Mouse (Mus musculus) spleen, adult 2 months (tissue): ENCODE measurements around the gene Adgrb2. TPM values are rescaled to one million over a fixed set of nuclear protein-coding genes. Genes with fewer than 3 reads are reported as not detected.

Experiments used
- DNase-seq, 2 experiments: peaks; one replicate each; pipeline versions ENCODE4 v3.0.0 to v3.0.0-alpha.2; 2012 to 2021; ENCODE audit warnings: low spot score in 2 of 2, low read depth in 1 of 2
- H3K27ac ChIP-seq: fragments of 200-500 bp; 2 replicates; pipeline ENCODE4 v1.5.1; 2012; ENCODE audit warnings: low read length, inconsistent platforms; ENCODE audit not compliant: insufficient read depth
- H3K27me3 ChIP-seq: fragments of 200-500 bp; 2 replicates; pipeline ENCODE4 v1.6.1; 2012; ENCODE audit warnings: mild to moderate bottlenecking, moderate library complexity, low read length, inconsistent platforms; ENCODE audit not compliant: control insufficient read depth, insufficient read depth
- H3K36me3 ChIP-seq: fragments of 200-500 bp; 2 replicates; pipeline ENCODE4 v1.6.1; 2012; ENCODE audit warnings: mild to moderate bottlenecking, low read length, inconsistent platforms; ENCODE audit not compliant: control insufficient read depth, insufficient read depth
- H3K4me1 ChIP-seq: fragments of 200-500 bp; 2 replicates; pipeline ENCODE4 v1.6.1; 2011; ENCODE audit warnings: inconsistent platforms; ENCODE audit not compliant: control insufficient read depth, insufficient read depth, insufficient read length
- H3K4me3 ChIP-seq: fragments of 200-500 bp; 2 replicates; pipeline ENCODE4 v1.5.1; 2011; ENCODE audit warnings: mild to moderate bottlenecking, inconsistent platforms; ENCODE audit not compliant: insufficient read depth, insufficient read length; ENCODE audit errors: extremely low read depth
- CTCF ChIP-seq: fragments of 200-500 bp; IDR thresholded peaks from 2 replicates; pipeline ENCODE4 v1.5.1; 2011; ENCODE audit warnings: mild to moderate bottlenecking, inconsistent platforms; ENCODE audit not compliant: insufficient read depth, insufficient read length, insufficient replicate concordance; ENCODE audit errors: extremely low read depth
- POLR2A ChIP-seq: fragments of 200-500 bp; IDR thresholded peaks from 2 replicates; pipeline ENCODE4 v1.6.1; 2011; ENCODE audit warnings: low read depth, low read length, inconsistent platforms
- WGBS: fragments of 180-500 bp; shearing (Covaris S2); methylation state at CpG from one replicate; pipeline ENCODE4 v1.1.7; 2018; 5-methylcytosine and 5-hydroxymethylcytosine counted together
- polyA plus RNA-seq: library from polyadenylated mRNA; depleted of rRNA; stranded (reverse); fragments of >200 nt; gene quantifications from 2 replicates; pipeline ENCODE4 v1.2.3, GENCODE M21; 2012

The Adgrb2 gene
- polyA plus RNA-seq, 1 experiment, result 6.4 TPM

DNA sequence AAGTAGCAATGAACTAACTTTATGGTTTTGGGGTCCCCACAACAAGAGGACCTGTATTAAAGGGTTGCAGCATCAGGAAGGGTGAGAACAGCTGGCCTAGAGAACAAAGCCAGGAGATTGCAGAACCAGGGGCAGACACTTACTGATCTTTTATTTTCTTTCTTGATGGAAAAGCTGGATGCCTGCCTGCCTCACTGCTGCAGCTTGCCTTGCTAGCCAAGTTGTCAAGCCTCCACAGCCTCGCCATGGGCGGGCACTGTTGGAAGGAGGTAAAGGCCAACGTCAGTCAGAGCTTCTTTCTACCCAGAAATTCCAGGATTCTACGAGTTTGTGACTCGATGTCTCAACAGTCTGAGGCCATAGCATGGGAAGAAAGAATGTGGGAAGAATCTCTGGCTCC lies 54.7 kb downstream of the Adgrb2 start:
- Histone ChIP-seq H3K27me3 (no peaks in the 10 kb centered on the region), H3K36me3 (no peaks in the 10 kb centered on the region), H3K27ac (no peak overlapping the region), H3K4me3 (no peak overlapping the region), H3K4me1 (no peaks in the 10 kb centered on the region)
- WGBS, result 60% methylated on average over 5 of the region's 5 CpGs
- TF ChIP-seq CTCF (no peak), POLR2A (no peak)
- DNase-seq, result no peak

DNA sequence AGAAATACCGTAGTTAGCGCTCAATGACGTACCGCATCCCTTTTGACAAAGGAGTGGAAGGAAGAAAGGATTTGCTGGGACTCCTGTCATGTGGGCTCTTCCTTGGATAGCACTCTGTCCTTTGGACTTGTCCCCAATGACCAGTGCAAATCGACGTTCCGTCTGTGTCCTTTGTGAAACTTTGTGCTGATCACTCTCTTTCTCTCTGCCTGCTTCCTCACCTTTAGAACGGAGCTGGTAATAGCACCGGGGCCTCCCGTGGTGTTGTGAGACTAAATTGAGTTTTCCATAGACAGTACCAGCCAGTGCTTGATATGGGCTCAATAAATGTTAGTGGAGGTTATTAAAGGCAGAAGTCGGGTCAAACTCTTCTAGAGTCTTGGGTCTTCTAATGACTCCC lies 56.4 kb downstream of the Adgrb2 start:
- no peak overlapping the region for H3K4me3 ChIP-seq
- no peak for DNase-seq
- no peaks in the 10 kb centered on the region for H3K36me3 ChIP-seq
- no peak for TF ChIP-seq POLR2A
- no peaks in the 10 kb centered on the region for H3K27me3 ChIP-seq
- peaks cover 3% of the 10 kb centered on the region; the same call in 1 of the 2 replicates for H3K4me1 ChIP-seq
- WGBS, result 92% methylated on average over 11 of the region's 11 CpGs
- H3K27ac ChIP-seq, result no peak overlapping the region

DNA sequence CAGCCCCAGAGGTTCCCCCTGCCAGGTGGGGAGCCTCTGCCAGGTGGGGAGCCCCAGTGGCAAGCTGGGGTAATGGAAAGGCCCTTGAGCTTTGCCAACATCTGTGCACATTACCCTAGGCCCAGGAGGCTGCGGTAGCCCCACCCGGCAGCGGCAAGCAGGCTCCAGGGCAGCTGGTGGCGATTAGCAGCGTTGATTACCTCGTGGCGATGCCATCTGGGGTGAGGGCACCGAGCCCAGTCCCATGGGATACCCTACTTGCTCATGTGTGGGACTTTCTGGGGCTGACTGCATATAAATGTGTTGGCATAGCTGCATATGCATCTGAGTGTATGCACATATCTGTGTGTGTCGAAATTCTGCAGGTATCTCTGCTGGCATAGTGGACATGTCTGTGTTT lies 59.5 kb downstream of the Adgrb2 start:
- Histone ChIP-seq H3K4me3 (no peak overlapping the region), H3K27ac (no peak overlapping the region), H3K4me1 (peaks cover 3% of the 10 kb centered on the region; the same call in 1 of the 2 replicates), H3K36me3 (no peaks in the 10 kb centered on the region), H3K27me3 (peaks cover 3% of the 10 kb centered on the region; the same call in 1 of the 2 replicates)
- WGBS, result 50% methylated on average over 9 of the region's 9 CpGs
- no peak for DNase-seq
- TF ChIP-seq CTCF (no peak), POLR2A (no peak)

DNA sequence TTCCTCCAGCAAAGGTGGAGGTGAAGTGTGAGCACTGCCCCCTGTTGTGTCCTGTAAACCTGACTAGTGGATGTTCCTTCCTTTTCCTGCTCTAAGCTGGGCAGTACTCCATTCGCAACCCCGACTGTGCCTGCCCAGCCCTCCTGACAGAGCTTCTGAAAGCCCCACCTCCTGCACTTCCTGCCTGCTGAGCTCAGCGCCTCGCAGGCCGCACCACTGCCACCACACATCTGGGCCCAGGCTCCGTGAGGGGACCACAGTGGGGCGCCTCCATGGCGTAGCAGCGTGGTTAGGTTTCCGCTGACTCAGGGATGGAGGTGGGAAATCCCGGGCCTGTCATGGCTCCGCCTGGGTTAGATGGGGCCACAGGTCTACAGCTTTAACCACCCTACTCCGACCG lies 60.9 kb downstream of the Adgrb2 start:
- no peak for TF ChIP-seq CTCF
- no peak for TF ChIP-seq POLR2A
- WGBS, result 3% methylated on average over 14 of the region's 14 CpGs
- Histone ChIP-seq H3K4me3 (no peak overlapping the region), H3K27me3 (peaks cover 3% of the 10 kb centered on the region; the same call in 1 of the 2 replicates), H3K36me3 (no peaks in the 10 kb centered on the region), H3K4me1 (peaks cover 3% of the 10 kb centered on the region; the same call in 1 of the 2 replicates), H3K27ac (peak overlapping the region; percentile 46)
- peak; percentile 22 to 46 for DNase-seq

DNA sequence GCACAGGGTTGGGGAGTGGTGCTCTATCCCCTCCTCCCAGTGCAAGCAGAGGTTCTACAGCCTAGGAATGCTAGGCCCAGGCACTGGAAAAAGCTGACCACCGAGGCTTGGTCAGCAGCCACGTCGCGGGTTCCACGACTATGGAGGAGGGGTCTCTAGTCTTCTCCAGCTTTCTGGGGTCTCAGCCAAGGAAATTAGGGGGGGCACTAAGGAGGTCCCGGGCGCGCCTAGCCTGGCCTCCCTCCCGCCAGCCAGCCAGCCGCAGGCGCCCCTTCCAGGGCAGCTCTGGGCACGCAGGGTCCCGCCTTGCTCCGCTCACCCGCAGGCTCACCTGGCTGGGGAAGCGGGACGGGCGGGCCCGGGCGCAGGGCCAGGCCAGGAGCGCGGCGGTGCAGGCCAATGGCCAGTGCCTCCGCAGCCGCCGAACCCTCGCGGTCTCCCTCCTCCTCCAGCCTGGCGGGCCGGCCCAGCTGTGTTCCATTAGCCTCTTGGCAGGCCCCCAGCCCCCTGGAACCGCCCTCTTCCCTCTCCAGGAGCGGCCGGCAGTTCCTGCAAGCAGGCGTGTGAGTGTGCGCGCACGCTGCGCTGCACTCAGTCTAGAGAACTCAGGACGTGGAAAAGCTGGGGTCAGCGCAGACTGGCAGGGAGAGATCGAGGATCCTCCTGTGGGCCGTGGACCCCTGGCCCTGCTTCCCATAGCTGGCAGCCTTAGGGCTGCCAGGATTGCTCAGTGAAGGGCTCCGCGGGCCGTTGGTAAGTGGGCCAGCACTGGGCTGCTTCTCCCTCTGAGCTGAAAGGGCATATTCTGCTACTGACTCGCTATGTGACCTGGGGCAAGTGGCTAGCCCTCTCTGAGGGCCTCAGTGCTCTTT lies 62.9 kb downstream of the Adgrb2 start, which contains the start of gene Col16a1:
Gene Col16a1, plus strand, starts transcription at position 510 of the 872 bp plus-strand sequence.
- no peak for TF ChIP-seq CTCF
- no peak for TF ChIP-seq POLR2A
- Histone ChIP-seq H3K27me3 (peaks cover 3% of the 10 kb centered on the region; the same call in 1 of the 2 replicates), H3K4me1 (peaks cover 3% of the 10 kb centered on the region; the same call in 1 of the 2 replicates), H3K36me3 (no peaks in the 10 kb centered on the region), H3K27ac (peak within 1 kb of the TSS; percentile 49; the same call in 1 of the 2 replicates), H3K4me3 (peak within 1 kb of the TSS; percentile 27; the same call in 1 of the 2 replicates)
- 9% methylated on average over 45 of the region's 46 CpGs for WGBS
- peak in 1 of 2 experiments; percentile 17 for DNase-seq

DNA sequence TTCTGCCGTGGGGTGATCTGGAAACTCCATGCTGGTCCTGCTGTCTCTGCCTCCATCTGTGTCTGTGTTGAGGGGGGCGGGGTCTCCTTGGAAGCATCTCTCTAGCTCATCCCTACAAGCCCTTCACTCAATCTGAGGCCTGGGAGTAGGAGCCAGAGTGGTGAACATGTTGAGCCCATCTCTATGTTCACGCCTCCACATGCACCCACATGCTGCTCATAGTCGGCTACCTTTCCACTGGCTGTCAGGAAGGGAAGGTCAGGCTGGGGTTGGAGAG lies 63.5 kb downstream of the Adgrb2 start:
- H3K4me1 ChIP-seq, result peaks cover 3% of the 10 kb centered on the region; the same call in 1 of the 2 replicates
- peaks cover 3% of the 10 kb centered on the region; the same call in 1 of the 2 replicates for H3K27me3 ChIP-seq
- H3K4me3 ChIP-seq, result no peak overlapping the region
- DNase-seq, result no peak
- no peak for TF ChIP-seq CTCF
- TF ChIP-seq POLR2A, result no peak
- H3K36me3 ChIP-seq, result no peaks in the 10 kb centered on the region
- WGBS, result 66% methylated on average over 4 of the region's 4 CpGs
- no peak overlapping the region for H3K27ac ChIP-seq

DNA sequence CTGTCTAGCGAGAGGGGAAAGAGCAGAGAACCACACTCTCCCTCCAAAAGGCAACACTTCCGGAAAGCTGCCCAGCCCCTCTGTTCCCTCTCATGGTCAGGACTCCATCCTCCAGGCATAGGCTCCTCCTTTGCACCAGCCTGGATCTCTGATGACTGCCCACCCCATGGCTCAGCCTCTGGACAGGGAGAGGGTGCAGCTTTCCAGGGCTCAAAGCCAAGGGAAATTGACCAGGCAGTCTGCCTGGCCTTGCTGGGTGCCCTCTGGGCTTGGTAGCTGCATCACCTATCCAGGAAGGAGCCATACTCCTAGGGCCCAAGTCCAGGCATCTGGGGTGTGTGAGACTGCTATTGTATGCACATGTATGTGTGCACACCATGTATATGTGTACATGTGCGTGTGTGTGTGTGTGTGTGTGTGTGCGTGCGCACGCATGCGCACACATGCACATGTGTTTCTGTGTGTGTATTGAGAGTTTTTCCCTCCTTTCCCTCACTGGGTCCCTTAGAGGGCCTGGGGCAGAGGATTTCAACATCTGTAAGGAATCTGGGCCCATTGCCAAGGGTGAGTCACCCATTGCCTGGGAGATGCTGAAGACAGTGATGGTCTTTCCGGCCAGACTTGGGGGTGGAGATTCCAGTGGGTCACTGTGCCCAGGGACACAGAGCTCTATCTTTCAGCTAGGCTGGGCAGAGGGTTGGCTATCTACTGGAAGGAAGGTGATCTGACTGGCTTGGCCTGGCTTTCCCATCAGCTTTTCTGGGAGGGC lies 65.6 kb downstream of the Adgrb2 start:
- no peak for TF ChIP-seq POLR2A
- TF ChIP-seq CTCF, result no peak
- WGBS, result 86% methylated on average over 8 of the region's 8 CpGs
- no peak overlapping the region for H3K4me3 ChIP-seq
- H3K27ac ChIP-seq, result no peak overlapping the region
- H3K27me3 ChIP-seq, result peaks cover 3% of the 10 kb centered on the region; the same call in 1 of the 2 replicates
- no peaks in the 10 kb centered on the region for H3K36me3 ChIP-seq
- H3K4me1 ChIP-seq, result peaks cover 3% of the 10 kb centered on the region; the same call in 1 of the 2 replicates
- DNase-seq, result no peak
